Mouse (Mus musculus): ENCODE measurements around the gene Cabin1. TPM values are rescaled to one million over a fixed set of nuclear protein-coding genes. Genes with fewer than 3 reads are reported as not detected.

Cabin1 gene
- polyA plus RNA-seq, 1 experiment from 2014 or later = 32.6 TPM

DNA sequence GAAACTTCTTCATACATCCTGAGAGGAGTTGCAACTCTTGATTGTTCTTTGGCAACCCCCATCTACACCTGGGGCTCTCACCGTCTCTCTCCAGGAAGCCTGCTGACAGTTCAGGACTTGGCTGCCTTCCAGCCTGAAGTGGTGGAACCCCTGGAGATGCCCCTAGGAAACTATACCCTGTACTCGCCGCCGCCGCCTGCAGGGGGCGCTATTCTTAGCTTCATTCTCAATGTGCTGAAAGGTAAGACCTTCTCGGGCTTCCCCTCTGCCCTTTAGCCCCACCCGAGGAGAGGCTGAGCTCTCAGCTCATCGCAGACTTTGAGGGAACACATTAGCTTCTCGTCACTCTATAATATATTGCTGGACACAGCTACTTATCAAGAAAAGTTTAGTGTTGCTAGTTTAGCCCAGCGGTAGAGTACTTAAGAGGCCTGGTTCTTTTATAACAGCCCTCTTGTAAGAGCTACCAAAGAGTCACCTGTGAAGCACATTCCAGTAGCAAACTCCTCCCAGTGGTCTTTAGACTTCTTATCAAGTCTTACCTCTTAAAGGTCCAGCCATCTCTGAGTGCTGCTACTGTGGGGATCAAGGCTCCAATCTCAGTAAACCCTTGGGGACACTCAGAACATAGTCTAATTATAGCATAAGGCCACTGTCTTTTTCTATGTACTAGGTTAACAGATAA lies 158.8 kb downstream of the Cabin1 start:
- no peak for DNase-seq (ENCODE audit: low spot score)
- 43% methylated on average over 11 of the region's 11 CpGs for WGBS
- Histone ChIP-seq H3K4me3 (no peak overlapping the region), H3K36me3 (no peaks in the 10 kb centered on the region), H3K27ac (replicated peaks) (no peak overlapping the region), H3K9me3 (replicated peaks) (no peaks in the 10 kb centered on the region), H3K4me1 (no peaks in the 10 kb centered on the region), H3K27me3 (ENCODE audit: low read depth, poor library complexity, severe bottlenecking) (no peaks in the 10 kb centered on the region)

DNA sequence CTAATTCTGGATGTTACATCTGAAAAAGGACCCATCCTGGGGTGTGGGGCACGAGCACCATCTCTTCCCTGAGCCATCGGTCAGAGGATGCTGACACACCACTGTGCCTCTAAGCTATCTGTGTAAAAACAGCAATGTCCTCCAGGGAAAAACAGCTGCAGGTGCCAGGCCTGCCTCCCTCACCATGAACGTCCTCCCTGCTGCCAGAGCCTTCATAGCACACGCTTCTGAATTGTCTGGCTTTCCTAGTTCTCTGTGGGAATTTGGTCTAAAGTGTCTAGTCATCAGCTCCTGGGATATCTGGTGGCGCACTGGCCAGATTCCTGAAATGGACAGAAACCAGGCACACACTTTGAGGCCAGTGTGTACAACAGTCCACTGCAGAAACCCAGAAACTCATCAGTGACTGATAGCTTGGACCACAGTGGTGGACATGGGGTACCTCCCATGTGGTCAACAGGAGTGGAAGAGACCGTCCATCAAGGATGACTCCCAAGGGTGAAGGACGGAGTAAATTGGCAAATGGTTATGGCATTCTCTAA lies 163.9 kb downstream of the Cabin1 start:
- DNase-seq (ENCODE audit: low spot score) = no peak
- H3K4me1 ChIP-seq = no peaks in the 10 kb centered on the region

More for the DNA sequence above, 163.9 kb downstream of the Cabin1 start:
- Histone ChIP-seq H3K9me3 (replicated peaks) (peaks cover 17% of the 10 kb centered on the region), H3K27ac (replicated peaks) (no peak overlapping the region), H3K27me3 (ENCODE audit: low read depth, poor library complexity, severe bottlenecking) (no peaks in the 10 kb centered on the region), H3K36me3 (no peaks in the 10 kb centered on the region), H3K4me3 (no peak overlapping the region)
- WGBS = 88% methylated on average over 7 of the region's 7 CpGs

Other genes starting within 250 kb of the Cabin1 start
- gene Snrpd3, start 246.8 kb downstream of the Cabin1 start, polyA plus RNA-seq (2016; fragmentation: Nextera tagmentation; extraction: Ambion mirVana) = 271 and 281 TPM in 2 replicates
- gene Gucd1, start 246.4 kb downstream of the Cabin1 start, polyA plus RNA-seq (2016; fragmentation: Nextera tagmentation; extraction: Ambion mirVana) = 32.1 and 35.7 TPM in 2 replicates
- 1.6 and 3.8 TPM in 2 replicates for gene Lrrc75b, start 204.0 kb downstream of the Cabin1 start, polyA plus RNA-seq (2016; fragmentation: Nextera tagmentation; extraction: Ambion mirVana)
- 2.7 and 3.1 TPM in 2 replicates for gene Ggt1, start 202.7 kb downstream of the Cabin1 start, polyA plus RNA-seq (2016; fragmentation: Nextera tagmentation; extraction: Ambion mirVana)
- gene Ggt5, start 175.0 kb downstream of the Cabin1 start, polyA plus RNA-seq (2016; fragmentation: Nextera tagmentation; extraction: Ambion mirVana) = 0.56 and 1.2 TPM in 2 replicates
- gene Susd2, start 120.3 kb downstream of the Cabin1 start, polyA plus RNA-seq (2016; fragmentation: Nextera tagmentation; extraction: Ambion mirVana) = 1.6 and 1.9 TPM in 2 replicates
- 87.9 and 103 TPM in 2 replicates for gene Ddt, start 9.1 kb upstream of the Cabin1 start, polyA plus RNA-seq (2016; fragmentation: Nextera tagmentation; extraction: Ambion mirVana)
- gene Gm20441, start 16.6 kb upstream of the Cabin1 start, polyA plus RNA-seq (2016; fragmentation: Nextera tagmentation; extraction: Ambion mirVana) = not detected in 2 replicates
- gene Gstt3, start 17.1 kb upstream of the Cabin1 start, polyA plus RNA-seq (2016; fragmentation: Nextera tagmentation; extraction: Ambion mirVana) = 0.97 and 1.00 TPM in 2 replicates
- 3.0 and 4.7 TPM in 2 replicates for gene Gstt1, start 34.2 kb upstream of the Cabin1 start, polyA plus RNA-seq (2016; fragmentation: Nextera tagmentation; extraction: Ambion mirVana)
- gene Gstt4, start 58.2 kb upstream of the Cabin1 start, polyA plus RNA-seq (2016; fragmentation: Nextera tagmentation; extraction: Ambion mirVana) = not detected in 2 replicates
- gene Gstt2, start 73.1 kb upstream of the Cabin1 start, polyA plus RNA-seq (2016; fragmentation: Nextera tagmentation; extraction: Ambion mirVana) = 7.6 and 8.3 TPM in 2 replicates
- gene Mif, start 95.9 kb upstream of the Cabin1 start, polyA plus RNA-seq (2016; fragmentation: Nextera tagmentation; extraction: Ambion mirVana) = 2,515 and 3,289 TPM in 2 replicates
- gene Derl3, start 129.1 kb upstream of the Cabin1 start, polyA plus RNA-seq (2016; fragmentation: Nextera tagmentation; extraction: Ambion mirVana) = 1.4 and 1.8 TPM in 2 replicates
- gene Smarcb1, start 157.3 kb upstream of the Cabin1 start, polyA plus RNA-seq (2016; fragmentation: Nextera tagmentation; extraction: Ambion mirVana) = 294 and 296 TPM in 2 replicates
- 6.9 and 7.5 TPM in 2 replicates for gene Chchd10, start 168.8 kb upstream of the Cabin1 start, polyA plus RNA-seq (2016; fragmentation: Nextera tagmentation; extraction: Ambion mirVana)
- gene Mmp11, start 172.2 kb upstream of the Cabin1 start, polyA plus RNA-seq (2016; fragmentation: Nextera tagmentation; extraction: Ambion mirVana) = 23.7 and 38.2 TPM in 2 replicates
- 0.52 and 0.58 TPM in 2 replicates for gene Gm867, start 176.3 kb upstream of the Cabin1 start, polyA plus RNA-seq (2016; fragmentation: Nextera tagmentation; extraction: Ambion mirVana)
- gene Vpreb3, start 178.7 kb upstream of the Cabin1 start, polyA plus RNA-seq (2016; fragmentation: Nextera tagmentation; extraction: Ambion mirVana) = 0.24 and 0.39 TPM in 2 replicates
- 0.09 and 0.10 TPM in 2 replicates for gene Gm5134, start 190.2 kb upstream of the Cabin1 start, polyA plus RNA-seq (2016; fragmentation: Nextera tagmentation; extraction: Ambion mirVana)